Mouse (Mus musculus): ENCODE measurements around the gene Galnt16. TPM values are rescaled to one million over a fixed set of nuclear protein-coding genes. Genes with fewer than 3 reads are reported as not detected.

Gene Galnt16
- polyA plus RNA-seq, 1 experiment = not detected

DNA sequence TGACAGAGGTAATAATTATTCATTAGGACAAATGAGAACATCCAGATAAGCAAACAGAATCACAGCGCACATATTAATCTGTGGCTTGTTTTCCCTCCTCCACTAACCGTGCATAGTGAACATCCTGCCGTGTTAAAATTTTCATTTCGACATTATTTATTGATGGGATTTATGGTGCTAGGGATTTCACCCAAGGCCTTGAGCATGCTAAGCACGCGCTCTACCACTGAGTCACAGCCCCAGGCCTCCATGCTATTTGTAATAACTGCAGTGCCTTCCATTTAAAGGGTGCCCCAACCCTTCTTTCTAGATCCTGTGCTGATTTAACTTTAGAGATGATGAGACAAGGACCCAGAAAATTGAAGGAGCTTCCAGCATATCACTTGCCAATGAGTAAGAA, 36.2 kb downstream of the Galnt16 start:
- no peak overlapping the region for H3K4me3 ChIP-seq (ENCODE audit: insufficient read depth, low read length)
- no peak overlapping the region for H3K27ac ChIP-seq (ENCODE audit: insufficient read depth, low read depth, low read length)
- TF ChIP-seq POLR2A (IDR thresholded peaks at IDR 0.05; ENCODE audit: borderline replicate concordance, low read depth, low read length) (no peak), CTCF (IDR thresholded peaks at IDR 0.05; ENCODE audit: low read depth, low read length) (no peak)
- H3K4me1 ChIP-seq (ENCODE audit: control insufficient read depth, insufficient read depth, low read length) = no peaks in the 10 kb centered on the region

DNA sequence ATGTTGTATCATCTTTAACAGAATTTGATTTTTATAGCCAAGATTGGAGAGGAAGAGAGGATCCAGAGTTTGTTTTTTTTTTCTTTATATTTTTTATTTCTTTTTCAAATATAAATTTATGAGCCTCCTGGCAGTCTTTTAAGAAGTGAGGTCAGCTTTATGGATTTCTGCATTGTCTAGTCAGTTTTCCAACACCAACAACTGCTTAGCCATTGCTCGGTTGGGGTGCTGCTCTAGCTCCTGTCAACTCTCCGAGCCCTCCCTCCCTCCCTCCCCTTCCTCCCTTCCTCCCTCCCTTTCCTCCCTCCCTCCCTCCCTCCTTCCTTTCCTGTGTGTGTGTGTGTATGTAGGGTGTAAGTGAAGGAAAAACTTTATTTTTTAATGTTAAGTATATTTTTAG, 43.8 kb downstream of the Galnt16 start:
- Histone ChIP-seq H3K4me1 (ENCODE audit: control insufficient read depth, insufficient read depth, low read length) (no peaks in the 10 kb centered on the region), H3K4me3 (ENCODE audit: insufficient read depth, low read length) (no peak overlapping the region), H3K27ac (ENCODE audit: insufficient read depth, low read depth, low read length) (no peak overlapping the region)
- TF ChIP-seq CTCF (IDR thresholded peaks at IDR 0.05; ENCODE audit: low read depth, low read length) (no peak), POLR2A (IDR thresholded peaks at IDR 0.05; ENCODE audit: borderline replicate concordance, low read depth, low read length) (no peak)

DNA sequence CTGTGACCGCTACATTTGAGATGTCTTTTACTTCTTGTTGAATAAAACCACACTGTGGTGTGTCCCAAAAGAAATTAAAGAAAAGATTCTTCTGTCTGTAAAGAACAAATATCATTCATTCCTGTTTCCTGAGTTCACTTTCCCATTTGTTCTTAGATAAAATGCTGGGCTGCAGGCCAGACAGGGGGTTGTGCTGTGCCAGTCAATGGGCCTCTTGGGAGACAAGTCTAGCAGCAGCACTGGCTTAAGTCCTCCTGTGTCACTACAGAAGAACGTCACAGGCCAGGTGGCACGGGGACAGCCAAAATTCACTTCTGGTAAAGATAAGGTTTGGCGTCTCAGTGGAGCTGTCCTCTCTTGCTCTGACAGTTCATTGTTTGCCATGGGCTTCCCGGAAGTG, 44.7 kb downstream of the Galnt16 start:
- Histone ChIP-seq H3K4me3 (ENCODE audit: insufficient read depth, low read length) (no peak overlapping the region), H3K4me1 (ENCODE audit: control insufficient read depth, insufficient read depth, low read length) (no peaks in the 10 kb centered on the region), H3K27ac (ENCODE audit: insufficient read depth, low read depth, low read length) (no peak overlapping the region)
- no peak for TF ChIP-seq CTCF (IDR thresholded peaks at IDR 0.05; ENCODE audit: low read depth, low read length)
- no peak for TF ChIP-seq POLR2A (IDR thresholded peaks at IDR 0.05; ENCODE audit: borderline replicate concordance, low read depth, low read length)

DNA sequence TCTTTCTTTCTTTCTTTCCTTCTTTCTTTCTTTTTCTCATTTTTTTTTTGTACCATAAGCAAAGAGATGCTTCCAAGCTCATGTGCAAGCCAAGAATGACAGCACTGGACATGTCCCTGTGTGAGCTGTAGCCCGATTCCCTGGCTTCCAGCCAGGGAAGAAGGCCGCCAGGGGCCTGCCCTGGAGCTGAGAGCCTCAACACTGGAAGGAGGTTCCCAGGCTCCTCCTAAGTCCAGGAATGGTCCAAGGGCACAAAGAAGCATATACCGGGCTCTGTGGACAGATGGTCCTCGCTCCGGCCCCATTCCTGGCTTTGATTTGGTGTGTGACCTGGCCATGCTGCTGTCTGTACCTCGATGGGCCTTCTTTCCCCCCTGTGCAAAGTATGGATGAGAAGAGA, 46.9 kb downstream of the Galnt16 start:
- no peak overlapping the region for H3K4me3 ChIP-seq (ENCODE audit: insufficient read depth, low read length)
- H3K27ac ChIP-seq (ENCODE audit: insufficient read depth, low read depth, low read length) = no peak overlapping the region
- no peaks in the 10 kb centered on the region for H3K4me1 ChIP-seq (ENCODE audit: control insufficient read depth, insufficient read depth, low read length)
- TF ChIP-seq CTCF (IDR thresholded peaks at IDR 0.05; ENCODE audit: low read depth, low read length) (no peak), POLR2A (IDR thresholded peaks at IDR 0.05; ENCODE audit: borderline replicate concordance, low read depth, low read length) (no peak)

DNA sequence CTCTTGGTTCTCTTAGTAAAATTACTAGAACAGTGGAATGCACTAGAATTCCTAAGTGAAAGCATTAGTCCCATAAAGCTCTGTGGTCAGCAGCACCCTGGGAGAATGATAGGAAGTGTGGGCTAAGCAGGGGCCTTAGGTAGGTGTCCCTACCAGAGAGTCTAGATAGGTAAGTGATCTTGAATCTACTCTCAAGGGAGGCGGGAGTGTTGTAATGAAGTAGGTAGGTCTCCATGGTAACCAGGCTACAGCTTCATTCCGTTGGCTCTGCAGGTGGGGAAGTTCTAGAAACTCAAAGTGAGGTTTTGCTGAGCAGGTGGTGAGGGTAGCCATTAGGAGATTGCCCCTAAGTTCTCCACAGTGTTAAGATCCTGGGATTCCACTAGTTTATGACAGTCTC, 47.7 kb downstream of the Galnt16 start:
- H3K27ac ChIP-seq (ENCODE audit: insufficient read depth, low read depth, low read length) = no peak overlapping the region
- no peak for TF ChIP-seq CTCF (IDR thresholded peaks at IDR 0.05; ENCODE audit: low read depth, low read length)
- TF ChIP-seq POLR2A (IDR thresholded peaks at IDR 0.05; ENCODE audit: borderline replicate concordance, low read depth, low read length) = no peak
- no peaks in the 10 kb centered on the region for H3K4me1 ChIP-seq (ENCODE audit: control insufficient read depth, insufficient read depth, low read length)
- no peak overlapping the region for H3K4me3 ChIP-seq (ENCODE audit: insufficient read depth, low read length)

DNA sequence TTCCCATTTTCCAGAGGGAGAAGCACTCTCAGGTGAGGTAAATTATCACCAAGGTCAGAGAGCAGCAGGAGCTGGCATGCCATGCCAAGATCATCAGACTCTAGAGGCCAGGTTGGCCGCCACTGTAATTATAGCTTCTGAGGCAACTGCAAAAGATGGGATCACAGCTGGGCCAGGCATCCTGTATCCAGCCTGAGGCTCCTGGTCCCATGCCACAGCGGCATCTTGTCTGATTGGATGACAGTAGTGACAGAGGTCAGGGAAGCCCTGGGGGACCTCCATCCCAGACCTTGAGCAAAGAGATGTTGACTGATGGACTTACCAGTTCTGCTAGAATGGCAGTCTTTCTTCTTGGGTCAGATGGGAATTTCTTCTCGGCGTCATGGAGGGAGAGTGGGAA, 48.4 kb downstream of the Galnt16 start:
- Histone ChIP-seq H3K27ac (ENCODE audit: insufficient read depth, low read depth, low read length) (no peak overlapping the region), H3K4me1 (ENCODE audit: control insufficient read depth, insufficient read depth, low read length) (no peaks in the 10 kb centered on the region), H3K4me3 (ENCODE audit: insufficient read depth, low read length) (no peak overlapping the region)
- no peak for TF ChIP-seq CTCF (IDR thresholded peaks at IDR 0.05; ENCODE audit: low read depth, low read length)
- no peak for TF ChIP-seq POLR2A (IDR thresholded peaks at IDR 0.05; ENCODE audit: borderline replicate concordance, low read depth, low read length)

DNA sequence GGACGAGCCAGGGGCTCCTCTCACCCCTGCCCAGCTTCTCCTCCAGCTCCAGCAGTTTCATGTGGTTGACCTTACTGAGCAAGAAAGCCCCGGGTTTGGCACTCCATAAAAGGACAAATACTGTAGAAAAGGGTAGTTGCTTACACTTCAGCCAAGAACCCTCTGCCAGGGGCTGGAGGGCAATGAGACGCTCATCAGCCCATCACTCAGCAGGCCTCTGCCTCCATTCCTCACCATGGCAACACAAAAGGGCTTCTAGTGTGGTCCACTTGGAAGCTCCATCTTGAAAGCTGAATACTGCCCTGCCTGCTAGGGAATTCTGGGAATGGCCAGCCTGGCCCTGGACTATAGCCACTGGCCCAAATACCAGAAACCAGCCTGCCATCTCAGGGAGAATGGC, 49.3 kb downstream of the Galnt16 start:
- H3K4me3 ChIP-seq (ENCODE audit: insufficient read depth, low read length) = no peak overlapping the region
- H3K27ac ChIP-seq (ENCODE audit: insufficient read depth, low read depth, low read length) = no peak overlapping the region
- H3K4me1 ChIP-seq (ENCODE audit: control insufficient read depth, insufficient read depth, low read length) = no peaks in the 10 kb centered on the region
- TF ChIP-seq POLR2A (IDR thresholded peaks at IDR 0.05; ENCODE audit: borderline replicate concordance, low read depth, low read length) (no peak), CTCF (IDR thresholded peaks at IDR 0.05; ENCODE audit: low read depth, low read length) (no peak)

DNA sequence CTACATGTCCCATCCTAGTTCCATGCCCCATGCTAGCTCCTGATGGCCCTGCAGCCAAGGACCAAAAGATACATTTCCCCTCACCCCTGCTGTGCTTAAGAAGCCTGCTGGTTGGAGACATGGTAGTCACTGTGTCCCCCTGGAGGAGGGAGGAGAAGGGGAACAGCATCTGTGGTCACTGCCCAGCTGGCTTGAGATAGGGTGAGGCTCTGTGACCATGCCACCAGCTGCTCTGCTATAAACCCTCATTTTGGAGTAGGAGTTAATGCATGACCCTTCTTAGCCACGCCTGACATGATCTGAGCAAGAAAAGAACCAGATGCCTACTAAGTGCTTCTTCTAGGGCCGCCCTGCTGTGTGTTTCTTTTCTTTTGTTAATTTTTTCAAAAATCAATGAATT, 51.5 kb downstream of the Galnt16 start:
- Histone ChIP-seq H3K27ac (ENCODE audit: insufficient read depth, low read depth, low read length) (no peak overlapping the region), H3K4me1 (ENCODE audit: control insufficient read depth, insufficient read depth, low read length) (no peaks in the 10 kb centered on the region), H3K4me3 (ENCODE audit: insufficient read depth, low read length) (no peak overlapping the region)
- no peak for TF ChIP-seq POLR2A (IDR thresholded peaks at IDR 0.05; ENCODE audit: borderline replicate concordance, low read depth, low read length)
- no peak for TF ChIP-seq CTCF (IDR thresholded peaks at IDR 0.05; ENCODE audit: low read depth, low read length)

DNA sequence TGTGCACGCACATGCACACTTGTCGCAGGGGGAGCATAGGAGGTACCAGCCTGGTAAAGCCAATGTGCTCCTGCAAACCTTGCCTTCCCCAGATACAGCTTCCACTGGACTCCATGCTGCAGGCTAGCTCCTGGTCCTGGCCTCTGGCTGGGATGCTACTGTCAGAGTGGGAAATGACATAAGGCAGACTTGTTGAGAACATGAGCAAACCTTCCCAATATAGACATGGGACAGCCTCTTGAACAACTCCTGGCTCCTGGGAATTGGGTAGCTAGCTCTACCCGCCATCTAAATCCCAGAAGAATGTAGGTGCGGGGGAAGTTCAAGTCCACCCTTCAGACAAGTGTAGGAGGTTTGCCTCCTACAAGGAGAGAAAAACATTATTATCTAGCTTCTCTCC, 56.2 kb downstream of the Galnt16 start:
- no peak for TF ChIP-seq POLR2A (IDR thresholded peaks at IDR 0.05; ENCODE audit: borderline replicate concordance, low read depth, low read length)
- TF ChIP-seq CTCF (IDR thresholded peaks at IDR 0.05; ENCODE audit: low read depth, low read length) = no peak
- Histone ChIP-seq H3K27ac (ENCODE audit: insufficient read depth, low read depth, low read length) (no peak overlapping the region), H3K4me3 (ENCODE audit: insufficient read depth, low read length) (no peak overlapping the region)

DNA sequence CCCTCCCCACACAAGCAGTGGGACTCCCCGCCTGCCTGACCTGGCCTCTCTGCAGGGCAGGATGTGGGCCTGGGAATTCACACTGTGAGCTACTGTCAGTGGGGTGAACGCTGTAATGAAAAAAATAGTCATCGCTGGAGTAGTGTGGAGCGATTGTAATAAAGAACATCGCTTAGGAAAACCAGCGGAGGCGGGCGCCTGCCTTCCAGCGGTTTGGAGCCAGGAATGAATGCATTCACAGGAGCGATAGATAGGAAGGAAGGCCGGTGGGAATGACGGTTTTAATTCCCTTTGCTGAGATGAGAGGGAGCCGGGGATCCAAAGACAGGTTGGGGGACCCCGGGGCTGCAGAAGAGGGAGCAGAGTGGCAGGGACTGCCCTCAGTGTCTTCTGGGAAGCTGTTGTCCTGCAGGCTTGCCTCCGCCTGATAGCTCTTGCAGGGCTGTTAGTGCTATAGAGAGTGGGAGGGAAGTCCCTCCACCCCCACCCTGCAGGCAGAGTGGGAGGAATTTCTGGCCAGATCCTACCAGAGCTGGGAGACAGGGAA, 56.8 kb downstream of the Galnt16 start:
- Histone ChIP-seq H3K27ac (ENCODE audit: insufficient read depth, low read depth, low read length) (no peak overlapping the region), H3K4me1 (ENCODE audit: control insufficient read depth, insufficient read depth, low read length) (no peaks in the 10 kb centered on the region), H3K4me3 (ENCODE audit: insufficient read depth, low read length) (no peak overlapping the region)
- TF ChIP-seq CTCF (IDR thresholded peaks at IDR 0.05; ENCODE audit: low read depth, low read length) (no peak), POLR2A (IDR thresholded peaks at IDR 0.05; ENCODE audit: borderline replicate concordance, low read depth, low read length) (no peak)

More for the DNA sequence above, 56.2 kb downstream of the Galnt16 start:
- no peaks in the 10 kb centered on the region for H3K4me1 ChIP-seq (ENCODE audit: control insufficient read depth, insufficient read depth, low read length)

DNA sequence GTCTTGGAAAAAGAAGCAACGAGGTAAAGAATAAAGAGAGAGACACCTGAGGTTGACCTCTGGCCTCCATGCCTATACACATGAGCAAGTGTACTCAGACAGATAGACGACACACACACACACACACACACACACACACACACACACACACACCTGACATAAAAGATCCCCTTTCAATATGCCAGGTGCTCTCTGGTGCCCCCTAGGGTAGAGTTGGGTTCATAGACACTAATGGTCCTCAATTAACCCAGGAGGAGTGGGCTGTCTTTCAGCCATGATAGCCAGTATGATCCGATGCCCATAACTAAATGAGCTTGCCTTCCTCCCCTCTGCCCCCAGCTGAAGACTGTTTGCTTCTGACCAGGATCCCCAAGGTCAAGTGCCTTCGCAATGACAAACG, 59.0 kb downstream of the Galnt16 start:
- Histone ChIP-seq H3K27ac (ENCODE audit: insufficient read depth, low read depth, low read length) (no peak overlapping the region), H3K4me1 (ENCODE audit: control insufficient read depth, insufficient read depth, low read length) (no peaks in the 10 kb centered on the region), H3K4me3 (ENCODE audit: insufficient read depth, low read length) (no peak overlapping the region)
- TF ChIP-seq POLR2A (IDR thresholded peaks at IDR 0.05; ENCODE audit: borderline replicate concordance, low read depth, low read length) (no peak), CTCF (IDR thresholded peaks at IDR 0.05; ENCODE audit: low read depth, low read length) (peak; percentile 23; the same call in 1 of the 2 replicates)
